Mouse (Mus musculus): ENCODE data around the gene Psg20.
"Not testable (repeated sequence)": the region's sequence is repeated elsewhere in the genome, so short reads cannot be mapped to it uniquely, and the experiment has no call there.

Psg20 gene

GRCm38 (mm10) chr7:18686085-18686484, at the start of gene Psg20:
Psg20 (minus strand) TSS chr7:18686185.
- no peak for DNase-seq (ENCODE audit: low spot score in 2 of 2)

DNA sequence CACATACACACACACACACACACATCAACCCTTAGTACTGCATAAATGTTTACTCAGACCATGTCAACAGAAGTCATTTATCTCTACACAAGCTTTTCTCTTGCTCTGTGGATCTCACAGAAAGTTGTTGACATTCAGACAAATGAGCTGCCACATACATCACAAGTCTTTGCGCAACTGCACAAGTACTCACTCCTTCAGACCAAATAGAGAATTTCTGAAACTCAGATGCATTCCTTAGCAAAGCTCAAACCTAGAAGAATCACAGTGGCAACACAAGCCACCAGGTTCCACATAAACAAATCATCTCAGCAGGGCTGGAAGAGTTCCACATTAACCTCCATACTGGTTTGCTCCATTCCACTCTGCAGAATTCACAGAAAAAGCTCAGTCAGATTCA, 48.5 kb upstream of the Psg20 start:
- no peak for DNase-seq (ENCODE audit: low spot score in 2 of 2)

- DNase-seq (ENCODE audit: low spot score in 2 of 2) = no peak
Observed at GRCm38 (mm10) chr7:18733111-18733510, 47.1 kb upstream of the Psg20 start.

DNA sequence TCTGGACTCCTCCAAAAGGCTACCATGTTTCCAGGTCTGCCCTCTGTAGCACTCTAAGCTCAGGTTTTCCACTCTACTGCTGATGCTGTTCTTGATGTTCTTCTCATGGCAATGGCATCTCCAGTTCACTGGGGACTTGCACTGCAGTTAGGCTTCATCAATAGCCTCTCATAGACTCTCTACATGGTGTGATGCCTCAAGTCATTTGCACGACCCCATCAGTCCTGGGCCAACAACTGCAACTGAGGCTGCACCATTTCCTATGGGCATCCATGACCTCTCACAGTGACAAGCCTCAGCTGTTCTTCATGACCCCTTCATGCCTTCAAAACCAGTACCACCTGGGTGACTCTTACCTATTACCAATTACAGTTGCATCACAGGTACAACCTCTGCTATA, 42.4 kb upstream of the Psg20 start:
- no peak for DNase-seq (ENCODE audit: low spot score in 2 of 2)

- not testable (repeated sequence) for DNase-seq (ENCODE audit: low spot score in 2 of 2)
Observed at GRCm38 (mm10) chr7:18725931-18726330, 39.9 kb upstream of the Psg20 start.

- DNase-seq (ENCODE audit: low spot score in 2 of 2) = no peak
Observed at GRCm38 (mm10) chr7:18724001-18724400, 38.0 kb upstream of the Psg20 start.

DNA sequence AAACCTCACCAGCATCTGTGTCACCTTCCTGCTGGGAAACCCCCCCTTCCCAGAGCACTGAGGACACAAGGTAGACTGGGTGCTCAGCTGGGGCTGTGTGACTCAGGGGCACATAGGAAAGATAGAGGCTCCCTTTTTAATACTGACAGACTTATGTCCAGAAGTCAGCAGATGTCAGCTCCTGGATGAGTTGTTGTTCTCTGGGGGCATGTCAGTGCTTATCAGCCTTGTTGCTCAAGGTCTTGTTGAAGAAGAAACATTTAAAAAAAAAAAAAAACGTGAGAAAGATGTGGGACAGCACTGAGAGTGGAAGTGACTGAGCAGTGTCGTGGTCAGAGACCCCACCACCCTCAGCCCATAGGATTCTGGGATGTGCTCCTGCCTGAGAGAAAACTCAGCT, 31.8 kb upstream of the Psg20 start, which contains the start of gene Psg22:
Gene Psg22, plus strand, starts transcription at position 301 of the 400 bp plus-strand sequence.
- DNase-seq (ENCODE audit: low spot score in 2 of 2) = no peak

GRCm38 (mm10) chr7:18715546-18715945, 29.6 kb upstream of the Psg20 start:
- DNase-seq (ENCODE audit: low spot score in 2 of 2) = no peak

DNA sequence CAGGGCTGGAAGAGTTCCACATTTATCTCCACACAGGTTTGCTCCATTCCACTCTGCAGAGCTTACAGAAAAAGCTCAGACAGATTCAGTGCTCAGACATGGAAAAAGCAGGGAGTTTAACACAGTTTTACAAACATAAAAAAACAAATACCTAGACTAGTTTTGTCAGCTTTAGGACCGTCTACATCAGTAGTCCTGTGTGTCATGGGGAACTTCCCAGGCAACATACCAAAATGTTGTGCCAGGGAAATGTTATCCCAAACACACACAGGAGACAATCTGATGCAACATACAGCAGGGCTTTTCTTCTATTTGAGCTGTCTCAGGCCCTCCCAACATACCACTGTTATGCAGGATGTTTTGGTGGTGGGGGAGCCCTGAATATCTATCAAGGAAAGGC, 24.9 kb upstream of the Psg20 start:
- no peak for DNase-seq (ENCODE audit: low spot score in 2 of 2)

DNA sequence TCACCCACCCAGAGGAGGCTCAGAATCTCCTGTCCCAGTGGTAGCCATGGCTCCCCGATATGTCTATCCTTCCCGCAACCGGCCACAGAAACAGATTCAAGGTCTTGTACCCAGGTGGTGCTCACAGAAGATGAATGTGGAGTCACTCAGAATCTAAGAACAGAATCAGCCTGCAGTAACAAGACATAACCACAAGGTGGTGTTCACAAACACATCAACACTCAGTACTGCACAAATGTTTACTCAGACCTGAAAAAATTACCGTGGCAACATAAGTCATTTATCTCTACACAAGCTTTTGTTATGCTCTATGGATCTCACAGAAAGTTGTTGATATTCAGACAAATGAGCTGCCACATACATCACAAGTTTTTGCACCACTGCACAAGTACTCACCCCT, 24.3 kb upstream of the Psg20 start:
- not testable (repeated sequence) for DNase-seq (ENCODE audit: low spot score in 2 of 2)

GRCm38 (mm10) chr7:18685586-18685985, 399 bp downstream of the Psg20 start:
- DNase-seq (ENCODE audit: low spot score in 2 of 2) = no peak

DNA sequence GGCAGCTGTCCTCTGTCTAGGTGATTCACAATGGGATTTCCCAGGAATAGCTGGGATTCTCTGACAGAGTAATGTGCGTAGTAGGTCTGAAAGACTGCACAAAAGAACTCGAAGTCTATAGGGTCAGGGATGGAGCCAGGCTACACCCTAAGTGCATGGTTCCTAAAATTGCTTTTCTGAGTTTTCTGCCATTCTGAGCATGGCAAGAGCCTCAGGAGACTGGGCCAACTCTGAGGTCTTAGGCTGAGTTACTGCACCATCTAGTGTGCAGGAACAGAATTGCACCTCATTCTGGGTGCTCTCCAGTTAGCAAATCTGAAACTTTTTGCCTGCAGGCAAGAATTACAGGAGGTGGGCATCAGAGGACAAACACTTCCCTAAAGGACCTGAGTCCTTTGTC, 6.2 kb downstream of the Psg20 start:
- no peak for DNase-seq (ENCODE audit: low spot score in 2 of 2)

DNA sequence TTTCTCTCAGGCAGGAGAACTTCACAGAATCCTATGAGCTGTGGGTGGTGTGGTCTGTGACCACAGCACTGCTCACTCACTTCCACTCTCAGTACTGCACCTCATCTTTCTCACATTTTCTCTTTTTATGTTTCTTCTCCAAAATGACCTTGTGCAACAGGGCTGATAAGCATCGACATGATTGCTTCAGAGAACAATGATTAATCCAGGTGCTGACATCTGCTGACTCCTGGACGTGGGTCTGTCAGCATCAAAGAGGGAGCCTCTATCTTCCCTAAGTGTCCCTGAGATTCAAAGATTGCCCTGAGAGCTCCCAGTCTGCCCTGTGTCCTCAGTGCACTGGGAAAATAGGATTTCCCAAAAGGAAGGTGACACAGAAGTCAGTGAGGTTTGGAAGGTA, 29.4 kb downstream of the Psg20 start, which contains the start of gene Psg21:
Gene Psg21, minus strand, starts transcription at position 101 of the 400 bp plus-strand sequence.
- DNase-seq (ENCODE audit: low spot score in 2 of 2) = not testable (repeated sequence)

- not testable (repeated sequence) for DNase-seq (ENCODE audit: low spot score in 2 of 2)
Observed at GRCm38 (mm10) chr7:18626921-18627320, 59.1 kb downstream of the Psg20 start.
